Mouse (Mus musculus) liver, postnatal 0 days (tissue): ENCODE results near the gene Pcdh17.

Experiments used
- CTCF ChIP-seq: sonication (generic); IDR thresholded peaks from 2 replicates; pipeline ENCODE4 v1.5.1; 2016; ENCODE audit warnings: antibody characterized with exemption, low read depth
- EP300 ChIP-seq: IDR thresholded peaks from 2 replicates; pipeline ENCODE4 v1.6.1; 2016; ENCODE audit warnings: antibody characterized with exemption, low read depth, mild to moderate bottlenecking

DNA sequence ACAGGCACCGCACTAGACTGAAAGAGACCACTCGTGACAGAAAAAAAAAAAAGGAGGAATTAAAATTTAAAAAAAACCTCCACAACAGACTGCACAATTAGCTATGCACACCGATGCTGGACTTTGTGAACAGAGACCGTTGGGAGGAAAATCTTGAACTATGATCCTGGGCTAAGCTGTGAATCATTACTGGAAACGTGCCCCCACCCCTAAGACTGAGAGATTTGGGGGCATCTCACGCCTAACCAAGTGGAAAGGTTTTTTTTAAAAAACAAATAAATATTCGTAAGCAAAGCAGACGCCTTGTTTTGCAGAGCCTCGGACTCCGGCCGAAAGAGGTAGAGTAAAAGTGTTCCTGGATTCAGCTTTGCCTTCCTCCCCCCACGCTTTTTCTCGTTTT, 398 bp downstream of the Pcdh17 start:
- TF ChIP-seq CTCF (no peak), EP300 (no peak)
